Comparison of ENCODE assay signal across 8 mouse cellular contexts in genomic region chr10:60373937-60374578, GRCm38 (mm10). TPM values are rescaled to one million over a fixed set of nuclear protein-coding genes. Genes with fewer than 3 reads are reported as not detected.
DNase-seq lines count a peak whose midpoint lies in the region; ATAC-seq and TF ChIP-seq lines count a peak whose summit lies in the region.

No protein-coding gene starts in this region.

- ATAC-seq in megakaryocyte, adult 5-6 weeks (ENCODE audit: poor library complexity, severe bottlenecking) = no peak
- ATAC-seq in heart, embryonic 11.5 days (replicated peaks; ENCODE audit: insufficient number of reproducible peaks, low FRiP score, low TSS enrichment) = peak; percentile 20; the same call in 1 of the 2 replicates
- peak; percentile 35; the same call in 1 of the 2 replicates for ATAC-seq in stomach, postnatal 0 days (ENCODE audit: low FRiP score, low TSS enrichment)

- H3K9me3 ChIP-seq in megakaryocyte, embryonic 14.5 days = no peaks in the 10 kb centered on the region
- H3K9me3 ChIP-seq in heart, embryonic 11.5 days (replicated peaks; ENCODE audit: control insufficient read depth, low read length) = no peaks in the 10 kb centered on the region
- no peaks in the 10 kb centered on the region for H3K9me3 ChIP-seq in stomach, postnatal 0 days (ENCODE audit: control insufficient read depth, low read length)

- H3K4me3 ChIP-seq in megakaryocyte, embryonic 14.5 days (replicated peaks) = peak overlapping the region; percentile 18
- no peak overlapping the region for H3K4me3 ChIP-seq in heart, embryonic 11.5 days (ENCODE audit: low read depth, low read length)
- no peak overlapping the region for H3K4me3 ChIP-seq in stomach, postnatal 0 days (ENCODE audit: low read depth, low read length)

- DNase-seq in kidney, postnatal 4 days = peak; percentile 34 to 59
- DNase-seq in stomach, postnatal 0 days (ENCODE audit: low spot score) = no peak
- DNase-seq in right cerebral cortex, adult 18-20 months = no peak
- no peak for DNase-seq in urinary bladder, postnatal 10 days (ENCODE audit: low spot score)
- no peak for DNase-seq in urinary bladder, postnatal 25 days (ENCODE audit: low spot score)

- peaks cover 85% of the 10 kb centered on the region for H3K36me3 ChIP-seq in megakaryocyte, embryonic 14.5 days (replicated peaks; ENCODE audit: low read length)
- no peaks in the 10 kb centered on the region for H3K36me3 ChIP-seq in heart, embryonic 11.5 days (ENCODE audit: control insufficient read depth, insufficient read depth, low read length)
- no peaks in the 10 kb centered on the region for H3K36me3 ChIP-seq in stomach, postnatal 0 days (ENCODE audit: control insufficient read depth, insufficient read depth, low read length)

- no peak overlapping the region for H3K4me2 ChIP-seq in heart, embryonic 11.5 days
- no peak overlapping the region for H3K4me2 ChIP-seq in stomach, postnatal 0 days (replicated peaks; ENCODE audit: low read depth)

- no peak overlapping the region for H3K9ac ChIP-seq in heart, embryonic 11.5 days (ENCODE audit: low read depth, low read length)
- H3K9ac ChIP-seq in stomach, postnatal 0 days (ENCODE audit: low read length) = no peak overlapping the region

- TF ChIP-seq CTCF in stomach, postnatal 0 days (IDR thresholded peaks at IDR 0.05; ENCODE audit: low read depth) = peak; percentile 21; the same call in 1 of the 2 replicates

- no peak overlapping the region for H3K27ac ChIP-seq in heart, embryonic 11.5 days (ENCODE audit: low read depth, low read length)
- peak overlapping the region; percentile 18; the same call in 1 of the 2 replicates for H3K27ac ChIP-seq in stomach, postnatal 0 days (replicated peaks)

- TF ChIP-seq EP300 in stomach, postnatal 0 days (optimal IDR thresholded peaks at IDR 0.05) = no peak

- no peaks in the 10 kb centered on the region for H3K27me3 ChIP-seq in megakaryocyte, embryonic 14.5 days (replicated peaks)
- H3K27me3 ChIP-seq in heart, embryonic 11.5 days (ENCODE audit: control insufficient read depth, insufficient read depth, low read length) = no peaks in the 10 kb centered on the region
- no peaks in the 10 kb centered on the region for H3K27me3 ChIP-seq in stomach, postnatal 0 days (ENCODE audit: control insufficient read depth, insufficient read depth, low read length)

- 49% methylated on average over 8 of the region's 8 CpGs for WGBS in heart, embryonic 11.5 days (ENCODE audit: insufficient replicate concordance)
- 46% methylated on average over 8 of the region's 8 CpGs for WGBS in stomach, postnatal 0 days

- peaks cover 92% of the 10 kb centered on the region for H3K4me1 ChIP-seq in megakaryocyte, embryonic 14.5 days
- peaks cover 10% of the 10 kb centered on the region for H3K4me1 ChIP-seq in heart, embryonic 11.5 days (ENCODE audit: control insufficient read depth, insufficient read depth, low read length)
- no peaks in the 10 kb centered on the region for H3K4me1 ChIP-seq in stomach, postnatal 0 days (replicated peaks; ENCODE audit: control insufficient read depth, insufficient read depth)

RNA-seq across cellular contexts. Expression of gene Gm17455, which starts 25.5 kb away (rescaled TPM):
- polyA plus RNA-seq in megakaryocyte, embryonic 14.5 days (2012; ENCODE audit: insufficient read depth, low replicate concordance) = 0.44 TPM in 1 of 2 replicates, not detected in the other
- 0.91 and 1.0 TPM in 2 replicates for total RNA-seq in megakaryocyte, adult 5-6 weeks (2015)
- 0.20 TPM in 1 of 2 replicates, not detected in the other for total RNA-seq in megakaryocyte, adult 5-6 weeks (2017)
- polyA plus RNA-seq in heart, embryonic 11.5 days (2014; fragmentation: Nextera tagmentation; extraction: Ambion mirVana) = 0.66 and 1.6 TPM in 2 replicates
- polyA plus RNA-seq in stomach, postnatal 0 days (2015; fragmentation: Nextera tagmentation; extraction: Ambion mirVana) = 0.74 and 1.0 TPM in 2 replicates

RNA-seq across cellular contexts. Expression of gene Vsir, which starts 27.4 kb away (rescaled TPM):
- 29.9 and 107 TPM in 2 replicates for polyA plus RNA-seq in megakaryocyte, embryonic 14.5 days (2012; ENCODE audit: insufficient read depth, low replicate concordance)
- 267 and 312 TPM in 2 replicates for total RNA-seq in megakaryocyte, adult 5-6 weeks (2015)
- total RNA-seq in megakaryocyte, adult 5-6 weeks (2017) = 783 and 809 TPM in 2 replicates
- polyA plus RNA-seq in heart, embryonic 11.5 days (2014; fragmentation: Nextera tagmentation; extraction: Ambion mirVana) = 1.2 and 1.9 TPM in 2 replicates
- 4.2 and 4.3 TPM in 2 replicates for polyA plus RNA-seq in stomach, postnatal 0 days (2015; fragmentation: Nextera tagmentation; extraction: Ambion mirVana)

Comparison
In these comparisons a context has a peak if more than half of its experiments do, and no peak if none do; other contexts are left out.
1. DNase-seq: peak in kidney, postnatal 4 days (2 of 2); none in stomach, postnatal 0 days (single experiment), right cerebral cortex, adult 18-20 months (single experiment), urinary bladder, postnatal 10 days (single experiment) and urinary bladder, postnatal 25 days (single experiment).